Mouse (Mus musculus) stomach, embryonic 14.5 days (tissue): ENCODE results near the gene Krt15. TPM values are rescaled to one million over a fixed set of nuclear protein-coding genes. Genes with fewer than 3 reads are reported as not detected.

ENCODE experiments used
- ATAC-seq: fragments of 200-750 bp; cut with Nextera tagmentation; 2 replicates; pipeline ENCODE4 v1.8.0; 2017; ENCODE audit warnings: low read depth, moderate TSS enrichment; ENCODE audit not compliant: insufficient number of reproducible peaks, insufficient read depth, low FRiP score
- H3K27ac ChIP-seq: fragments of 300-500 bp; sonication (generic); 2 replicates; pipeline ENCODE4 v1.5.1; 2014; ENCODE audit warnings: mild to moderate bottlenecking, low read length, moderate library complexity, mixed read lengths
- H3K27me3 ChIP-seq: fragments of 300-500 bp; sonication (generic); 2 replicates; pipeline ENCODE4 v1.6.1; 2014; ENCODE audit warnings: low read length, control low read depth, mixed read lengths; ENCODE audit not compliant: control insufficient read depth, insufficient read depth
- H3K36me3 ChIP-seq: fragments of 300-500 bp; sonication (generic); 2 replicates; pipeline ENCODE4 v1.6.1; 2014; ENCODE audit warnings: mild to moderate bottlenecking, control low read depth, low read length, moderate library complexity, mixed read lengths; ENCODE audit not compliant: control insufficient read depth, insufficient read depth
- H3K4me1 ChIP-seq: fragments of 300-500 bp; sonication (generic); 2 replicates; pipeline ENCODE4 v1.6.1; 2014; ENCODE audit warnings: low read length, control low read depth, mixed read lengths; ENCODE audit not compliant: control insufficient read depth, insufficient read depth
- H3K4me2 ChIP-seq: fragments of 300-500 bp; sonication (generic); replicated peaks from 2 replicates; pipeline ENCODE4 v1.6.1; 2014; ENCODE audit warnings: low read depth, low read length, control low read depth
- H3K4me3 ChIP-seq: fragments of 300-500 bp; sonication (generic); 2 replicates; pipeline ENCODE4 v1.5.1; 2014; ENCODE audit warnings: low read depth, low read length, control low read depth
- H3K9ac ChIP-seq: fragments of 300-500 bp; sonication (generic); replicated peaks from 2 replicates; pipeline ENCODE4 v1.6.1; 2014; ENCODE audit warnings: low read depth, mild to moderate bottlenecking, control low read depth, low read length, moderate library complexity, mixed read lengths
- H3K9me3 ChIP-seq: fragments of 300-500 bp; sonication (generic); 2 replicates; pipeline ENCODE4 v1.6.1; 2016; ENCODE audit warnings: low read depth, low read length, control low read depth; ENCODE audit not compliant: control insufficient read depth
- WGBS: fragments of 180-500 bp; shearing (Covaris S2); extraction: QIAGEN DNeasy Blood & Tissue Kit; methylation state at CpG from one replicate; pipeline ENCODE4 v1.1.7; 2014; 5-methylcytosine and 5-hydroxymethylcytosine counted together
- polyA plus RNA-seq: library from polyadenylated mRNA; unstranded; fragments of >200 nt; fragmentation: Nextera tagmentation; extraction: Ambion mirVana; gene quantifications from 2 replicates; pipeline ENCODE4 v1.2.1, GENCODE M21; 2014

The Krt15 gene
- polyA plus RNA-seq, 1 experiment from 2014 or later, result 215 TPM

GRCm38 (mm10) chr11:100140966-100141365, 5.2 kb upstream of the Krt15 start:
- Histone ChIP-seq H3K27ac (peak overlapping the region; percentile 10; the same call in 1 of the 2 replicates), H3K4me3 (no peak overlapping the region), H3K9ac (no peak overlapping the region), H3K36me3 (peaks cover 3% of the 10 kb centered on the region; the same call in 1 of the 2 replicates), H3K27me3 (0 out of 2 replicates have a peak, but pooled peaks cover 7% of the 10 kb centered on the region), H3K4me1 (peaks cover 13% of the 10 kb centered on the region; the same call in 1 of the 2 replicates), H3K9me3 (no peaks in the 10 kb centered on the region), H3K4me2 (no peak overlapping the region)
- WGBS, result 69% methylated on average over 21 of the region's 21 CpGs
- no peak for ATAC-seq

DNA sequence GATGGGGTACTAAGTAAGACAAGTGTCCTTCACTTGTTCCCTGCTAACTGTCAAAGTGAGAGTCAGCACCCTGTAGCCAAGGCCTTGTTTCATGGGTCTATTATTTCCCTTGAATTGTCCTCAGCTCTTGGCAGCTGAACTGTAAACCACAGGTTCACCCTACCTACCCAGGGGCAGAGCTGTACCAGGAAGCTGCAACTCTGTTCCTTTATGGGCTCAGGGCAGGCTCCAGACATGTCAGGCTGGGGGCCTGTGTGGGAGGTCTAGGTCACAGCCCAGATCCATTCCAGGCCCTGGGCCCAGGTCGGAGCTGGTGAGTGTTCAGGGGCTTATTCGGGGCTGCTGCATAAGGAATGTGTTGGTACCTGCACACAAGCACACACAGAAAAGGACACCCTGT, 3.7 kb upstream of the Krt15 start:
- ATAC-seq, result no peak
- Histone ChIP-seq H3K27me3 (no peaks in the 10 kb centered on the region), H3K4me1 (peaks cover 13% of the 10 kb centered on the region; the same call in 1 of the 2 replicates), H3K4me2 (no peak overlapping the region), H3K27ac (peak overlapping the region; percentile 71), H3K9me3 (no peaks in the 10 kb centered on the region), H3K9ac (no peak overlapping the region), H3K36me3 (peaks cover 3% of the 10 kb centered on the region; the same call in 1 of the 2 replicates), H3K4me3 (no peak overlapping the region)
- 50% methylated on average over 2 of the region's 2 CpGs for WGBS

DNA sequence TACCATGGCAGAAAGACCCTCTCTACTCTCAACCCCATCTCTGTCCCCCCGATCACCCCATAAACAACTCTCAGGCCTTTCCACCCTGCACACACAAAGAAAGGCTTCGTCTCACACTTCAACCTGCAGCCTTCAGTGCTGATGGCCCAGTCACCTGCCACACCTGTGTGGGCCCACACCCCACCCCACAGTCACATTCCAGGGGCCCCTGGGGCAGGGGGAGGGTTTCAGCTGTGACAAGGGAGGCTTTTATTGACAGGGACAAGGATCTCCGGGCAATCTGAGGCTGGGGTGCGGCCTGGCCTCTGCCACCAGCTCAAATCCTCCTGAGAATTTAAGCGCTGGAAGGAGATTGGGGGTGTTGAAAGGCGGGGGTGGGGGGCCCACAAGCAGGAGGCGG, 3.1 kb upstream of the Krt15 start:
- no peaks in the 10 kb centered on the region for H3K9me3 ChIP-seq
- peak overlapping the region; percentile 71 for H3K27ac ChIP-seq
- peaks cover 13% of the 10 kb centered on the region; the same call in 1 of the 2 replicates for H3K4me1 ChIP-seq
- H3K9ac ChIP-seq, result no peak overlapping the region
- peak; percentile 81 for ATAC-seq
- H3K4me3 ChIP-seq, result no peak overlapping the region
- no peaks in the 10 kb centered on the region for H3K27me3 ChIP-seq
- H3K4me2 ChIP-seq, result no peak overlapping the region
- H3K36me3 ChIP-seq, result peaks cover 3% of the 10 kb centered on the region; the same call in 1 of the 2 replicates
- whole genome bisulfite sequencing, result 49% methylated on average over 7 of the region's 7 CpGs

- 26% methylated on average over 5 of the region's 5 CpGs for WGBS
- no peak overlapping the region for H3K4me2 ChIP-seq
- ATAC-seq, result no peak
- H3K4me3 ChIP-seq, result no peak overlapping the region
- H3K27ac ChIP-seq, result peak overlapping the region; percentile 18; the same call in 1 of the 2 replicates
- H3K36me3 ChIP-seq, result peaks cover 3% of the 10 kb centered on the region; the same call in 1 of the 2 replicates
- H3K4me1 ChIP-seq, result peaks cover 13% of the 10 kb centered on the region; the same call in 1 of the 2 replicates
- H3K9me3 ChIP-seq, result no peaks in the 10 kb centered on the region
- H3K9ac ChIP-seq, result no peak overlapping the region
- H3K27me3 ChIP-seq, result no peaks in the 10 kb centered on the region
These were observed 2.0 kb upstream of the Krt15 start for GRCm38 (mm10) chr11:100137693-100138092.

DNA sequence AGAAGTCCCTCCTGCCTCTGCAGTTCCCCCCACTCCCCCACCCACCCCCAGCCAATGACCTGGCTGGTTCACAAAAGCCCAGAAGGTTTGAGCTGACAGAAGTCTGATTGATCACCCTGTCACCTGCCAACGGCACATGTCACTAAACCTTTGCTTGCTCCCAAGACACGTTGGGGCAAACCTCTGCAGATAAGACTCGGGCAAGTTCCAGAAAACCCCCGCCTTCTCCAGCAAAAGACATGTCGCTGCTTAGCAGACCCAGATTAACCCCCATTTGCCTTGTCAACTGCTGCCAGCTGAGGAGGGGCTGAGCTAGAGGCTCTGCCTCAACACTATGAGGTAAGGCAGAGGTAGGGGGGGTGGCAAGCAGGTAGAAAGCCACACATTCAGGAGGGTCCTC, 831 bp upstream of the Krt15 start:
- Histone ChIP-seq H3K4me1 (peaks cover 13% of the 10 kb centered on the region; the same call in 1 of the 2 replicates), H3K9me3 (no peaks in the 10 kb centered on the region), H3K36me3 (no peaks in the 10 kb centered on the region; the same call in 1 of the 2 replicates), H3K27ac (peak overlapping the region; percentile 72; the same call in 1 of the 2 replicates), H3K27me3 (no peaks in the 10 kb centered on the region), H3K4me2 (no peak overlapping the region), H3K9ac (no peak overlapping the region), H3K4me3 (no peak overlapping the region)
- ATAC-seq, result no peak
- 16% methylated on average over 5 of the region's 5 CpGs for WGBS

- no peak overlapping the region for H3K4me3 ChIP-seq
- no peak overlapping the region for H3K27ac ChIP-seq
- 54% methylated on average over 7 of the region's 7 CpGs for WGBS
- no peaks in the 10 kb centered on the region for H3K9me3 ChIP-seq
- no peaks in the 10 kb centered on the region for H3K27me3 ChIP-seq
- H3K4me2 ChIP-seq, result no peak overlapping the region
- no peaks in the 10 kb centered on the region for H3K4me1 ChIP-seq
- ATAC-seq, result no peak
- H3K9ac ChIP-seq, result no peak overlapping the region
- no peaks in the 10 kb centered on the region for H3K36me3 ChIP-seq
These were observed 10.8 kb downstream of the Krt15 start for GRCm38 (mm10) chr11:100124901-100125300.

DNA sequence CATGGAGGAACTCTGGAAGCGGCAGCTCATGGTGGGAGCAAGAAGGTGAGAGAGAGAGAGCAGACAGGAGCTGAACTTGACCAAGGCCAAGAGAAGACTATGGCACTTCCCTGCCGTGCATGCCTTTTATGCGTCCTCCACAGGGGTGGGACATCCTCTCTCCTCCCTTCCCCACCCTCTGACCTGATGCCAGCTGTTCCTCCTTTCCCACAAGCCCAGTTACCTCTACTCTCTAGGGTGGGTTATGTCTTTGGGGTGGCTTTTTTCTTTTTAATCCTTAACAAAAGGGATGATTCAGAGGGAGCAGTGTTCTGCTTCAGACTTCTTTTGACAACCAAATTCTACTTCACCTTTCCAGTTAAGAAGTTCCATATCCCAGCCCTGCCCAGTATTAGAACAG, 14.3 kb downstream of the Krt15 start, which contains the start of gene Krt13:
Krt13 (minus strand) TSS at position 101 of the 400 bp plus-strand sequence.
- WGBS, result 86% methylated on average over 3 of the region's 3 CpGs
- Histone ChIP-seq H3K4me3 (no peak within 1 kb of the TSS), H3K9me3 (no peaks in the 10 kb centered on the region), H3K36me3 (no peaks in the 10 kb centered on the region), H3K4me2 (no peak within 1 kb of the TSS), H3K9ac (no peak within 1 kb of the TSS), H3K4me1 (no peaks in the 10 kb centered on the region), H3K27ac (no peak within 1 kb of the TSS), H3K27me3 (no peaks in the 10 kb centered on the region)
- ATAC-seq, result no peak

- WGBS, result 82% methylated on average over 5 of the region's 5 CpGs
- H3K27ac ChIP-seq, result no peak overlapping the region
- no peak overlapping the region for H3K4me2 ChIP-seq
- no peak overlapping the region for H3K9ac ChIP-seq
- no peak overlapping the region for H3K4me3 ChIP-seq
- no peaks in the 10 kb centered on the region for H3K36me3 ChIP-seq
- no peak for ATAC-seq
- no peaks in the 10 kb centered on the region for H3K27me3 ChIP-seq
- no peaks in the 10 kb centered on the region for H3K4me1 ChIP-seq
- no peaks in the 10 kb centered on the region for H3K9me3 ChIP-seq
These were observed 15.4 kb downstream of the Krt15 start for GRCm38 (mm10) chr11:100120331-100120730.

DNA sequence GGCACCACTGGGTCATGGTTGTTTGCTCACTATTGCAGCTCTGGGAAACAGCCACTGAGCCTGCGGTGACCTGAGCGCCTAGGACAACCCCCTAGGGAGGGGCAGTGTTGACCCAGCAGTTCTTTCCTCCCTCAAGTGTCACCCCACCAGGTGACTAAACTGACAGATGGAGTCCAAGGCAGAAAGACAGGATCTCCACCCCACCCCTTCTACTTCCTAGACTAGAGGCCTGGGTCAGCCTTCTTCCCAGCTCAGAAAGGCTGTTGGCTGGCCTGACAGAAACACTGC, 22.0 kb downstream of the Krt15 start:
- Histone ChIP-seq H3K9ac (no peak overlapping the region), H3K4me3 (no peak overlapping the region), H3K4me1 (peaks cover 6% of the 10 kb centered on the region; the same call in 1 of the 2 replicates), H3K27me3 (no peaks in the 10 kb centered on the region), H3K4me2 (no peak overlapping the region), H3K27ac (peak overlapping the region; percentile 59; the same call in 1 of the 2 replicates), H3K36me3 (no peaks in the 10 kb centered on the region), H3K9me3 (no peaks in the 10 kb centered on the region)
- 58% methylated on average over 2 of the region's 2 CpGs for WGBS
- ATAC-seq, result peak; percentile 81
